Mouse (Mus musculus) neural tube, embryonic 10.5 days (tissue): ENCODE results near the gene Kl.
A peak's percentile ranks its signal among the peaks of the same experiment; 100 is the strongest.

ENCODE experiments used
- DNase-seq: peaks from one replicate; pipeline ENCODE4 v3.0.0-alpha.2; 2017; ENCODE audit warnings: low spot score; ENCODE audit errors: extremely low spot score

The Kl gene

DNA sequence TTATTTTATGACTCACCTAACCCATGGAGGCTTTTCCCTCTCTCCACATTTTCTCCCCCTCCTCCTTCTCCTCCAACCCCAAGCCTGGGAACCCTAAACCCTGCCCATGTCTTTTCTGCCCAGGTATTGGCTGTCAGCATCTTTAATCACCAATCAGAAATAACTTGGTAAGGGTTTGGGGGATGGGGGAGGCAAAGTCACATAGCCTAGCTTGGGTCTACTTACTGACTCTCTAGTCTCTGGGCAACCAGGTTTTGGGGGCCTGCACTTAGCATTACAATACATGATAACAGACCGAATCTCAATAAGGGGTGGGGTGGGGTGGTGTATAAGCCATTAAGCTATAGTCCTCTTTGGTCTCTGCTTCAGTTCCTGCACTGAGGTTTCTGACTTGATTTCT, 10.3 kb downstream of the Kl start:
- DNase-seq: no peak

DNA sequence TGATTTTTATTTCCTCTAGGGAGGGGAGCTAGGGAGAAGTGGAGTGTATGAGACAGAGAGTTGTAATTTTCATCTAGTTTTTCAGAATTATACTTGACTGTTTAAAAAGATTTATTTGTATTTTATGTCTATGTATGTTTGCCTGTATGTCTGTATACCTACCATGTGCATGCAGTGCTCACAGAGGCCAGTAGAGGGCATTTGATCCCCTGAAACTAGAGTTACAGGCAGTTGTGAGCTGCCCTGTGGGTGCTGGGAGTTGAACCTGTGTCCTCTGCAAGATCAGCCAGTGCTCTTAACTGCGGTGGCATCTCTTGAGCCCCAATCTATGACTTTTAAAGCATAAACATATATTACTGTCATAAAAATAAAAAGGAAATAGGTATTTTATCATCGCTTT, 15.5 kb downstream of the Kl start:
- DNase-seq: no peak

- DNase-seq: no peak
Measured at GRCm38 (mm10) chr5:150970551-150970950, 18.1 kb downstream of the Kl start.

DNA sequence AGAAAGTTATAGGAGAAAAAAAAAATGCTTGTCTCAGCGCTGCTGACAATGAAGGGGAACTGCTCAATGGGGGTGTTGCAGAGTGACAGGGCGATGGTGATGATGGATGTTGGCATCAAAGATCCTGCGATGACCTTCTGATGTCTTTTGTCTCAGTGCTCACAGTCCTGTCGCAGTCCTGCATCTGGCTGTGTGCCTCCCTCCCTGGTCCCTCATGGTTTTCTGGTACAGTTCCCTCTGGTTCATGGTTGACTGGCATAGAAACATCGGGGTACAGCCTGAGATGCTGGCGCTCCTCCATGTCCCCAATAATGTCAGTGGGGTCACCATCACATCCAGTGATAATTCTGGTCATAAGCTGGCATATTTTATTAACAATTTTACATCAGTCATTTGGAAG, 18.7 kb downstream of the Kl start:
- no peak for DNase-seq

- DNase-seq: no peak
Measured at GRCm38 (mm10) chr5:150974226-150974625, 21.8 kb downstream of the Kl start.

DNA sequence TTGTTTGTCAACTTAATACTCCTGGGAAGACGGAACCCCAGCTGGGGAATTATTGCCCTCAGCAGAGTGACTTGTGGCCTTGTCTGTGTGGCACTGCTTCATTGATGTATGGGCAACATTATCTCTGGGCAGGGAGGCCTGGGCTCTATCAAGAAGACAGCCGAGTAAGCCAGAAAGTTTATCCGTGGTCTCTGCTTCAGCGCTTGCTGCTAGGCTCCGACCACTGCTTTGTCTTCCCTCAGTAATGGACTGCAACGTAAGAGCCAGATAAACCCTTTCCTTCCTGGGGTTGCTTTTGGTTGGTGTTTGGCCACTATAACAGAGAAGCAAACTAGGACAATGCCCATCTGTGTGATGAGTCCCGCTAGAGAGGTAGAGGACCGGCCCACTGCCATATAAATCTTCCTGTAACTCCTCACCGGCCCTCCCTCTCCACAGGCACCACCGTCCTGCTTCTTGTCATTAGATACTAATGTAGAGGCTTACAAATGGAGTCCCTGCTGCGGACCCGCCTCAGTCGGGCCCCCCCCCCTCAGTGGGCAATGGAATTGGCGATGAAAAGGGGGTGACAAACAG, 25.1 kb downstream of the Kl start:
- DNase-seq: no peak

- DNase-seq: no peak
Measured at GRCm38 (mm10) chr5:150979341-150980136, 27.1 kb downstream of the Kl start.

DNA sequence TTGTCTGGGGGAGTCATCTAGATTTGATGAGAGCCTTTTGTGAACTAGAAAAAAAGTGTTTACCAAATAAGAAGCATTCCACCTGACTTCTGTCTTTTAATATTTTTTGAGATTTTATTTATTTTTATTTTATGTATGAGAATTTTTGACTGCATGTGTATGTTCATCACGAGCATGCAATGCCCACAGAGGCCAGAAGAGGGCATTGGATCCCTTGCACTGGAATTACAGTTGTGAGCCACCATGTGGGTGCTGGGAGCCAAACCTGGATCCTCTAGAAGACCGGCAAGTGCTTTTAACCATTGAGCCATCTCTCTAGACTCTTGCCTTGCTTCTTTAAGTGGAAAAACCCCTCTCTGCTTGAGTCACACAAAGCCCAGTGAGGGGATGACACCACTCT, 29.7 kb downstream of the Kl start:
- DNase-seq: no peak

GRCm38 (mm10) chr5:150994096-150994495, 41.7 kb downstream of the Kl start:
- no peak for DNase-seq

DNA sequence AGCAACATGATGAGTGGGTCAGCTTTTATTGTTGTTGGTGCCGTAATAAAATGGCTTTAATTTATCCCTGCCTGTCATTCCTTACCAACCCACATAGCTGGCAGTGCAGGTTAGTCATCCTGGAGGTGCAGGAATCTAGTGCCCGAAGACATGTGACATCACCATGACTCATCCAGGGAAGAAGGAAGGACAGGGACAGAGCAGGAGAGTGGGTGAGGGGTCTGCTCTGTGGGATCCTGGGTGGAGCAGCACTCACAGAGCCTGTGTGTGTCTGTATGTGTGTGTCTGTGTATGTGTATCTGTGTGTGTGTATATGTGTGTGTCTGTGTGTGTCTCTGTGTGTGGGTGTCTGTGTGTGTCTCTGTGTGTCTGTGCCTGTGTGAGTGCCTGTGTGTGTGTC, 44.2 kb downstream of the Kl start:
- DNase-seq: no peak

GRCm38 (mm10) chr5:151001111-151001510, 48.7 kb downstream of the Kl start:
- DNase-seq: no peak

- no peak for DNase-seq
Measured at GRCm38 (mm10) chr5:151002051-151002450, 49.6 kb downstream of the Kl start.

DNA sequence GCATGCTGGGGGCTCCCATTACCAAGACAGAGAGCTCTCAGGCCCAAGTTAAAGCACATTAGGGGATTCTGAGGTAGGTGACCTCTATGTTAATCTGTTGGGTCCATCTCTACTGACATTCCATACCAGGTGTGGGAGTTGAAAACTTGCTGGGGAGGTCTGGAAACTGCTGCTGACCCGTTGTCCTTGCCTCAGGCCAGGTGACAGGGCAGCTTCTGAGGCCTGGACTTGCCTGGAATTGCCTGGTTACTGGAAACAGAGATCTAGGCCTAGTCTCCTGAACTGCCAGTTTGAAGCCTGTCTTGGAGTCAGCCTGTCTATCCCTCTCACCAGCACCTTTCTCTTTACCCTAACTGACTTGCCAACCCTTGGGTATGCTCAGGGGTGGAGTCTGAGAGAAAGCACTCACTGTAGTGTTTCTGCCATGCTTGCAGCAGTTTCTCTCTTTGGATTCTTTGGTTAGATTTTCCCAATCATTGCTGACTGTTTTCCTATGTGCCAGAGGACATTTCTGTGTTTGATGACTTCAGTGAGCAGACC, 51.9 kb downstream of the Kl start:
- DNase-seq: no peak

- DNase-seq: no peak
Measured at GRCm38 (mm10) chr5:151018450-151018849, 66.0 kb downstream of the Kl start.

DNA sequence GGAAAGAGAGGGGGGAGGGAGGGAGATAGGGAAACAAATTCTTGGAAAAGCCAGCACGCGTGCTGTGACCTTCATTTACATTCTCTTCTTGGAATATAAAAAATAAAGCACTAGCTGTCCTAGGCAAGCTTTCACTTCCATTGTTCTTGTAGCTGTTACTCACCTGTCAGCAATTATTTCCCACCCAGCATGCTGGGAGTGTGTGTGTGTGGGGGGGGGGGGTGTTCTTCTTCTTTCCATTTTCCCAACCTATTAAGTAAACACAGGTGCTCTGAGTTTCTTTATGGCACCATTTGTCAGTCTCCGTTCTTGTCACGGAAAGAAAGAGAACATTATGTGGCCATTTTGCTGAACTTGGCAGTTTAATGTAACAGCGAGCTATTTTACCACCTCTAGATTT, 66.6 kb downstream of the Kl start:
- DNase-seq: no peak

DNA sequence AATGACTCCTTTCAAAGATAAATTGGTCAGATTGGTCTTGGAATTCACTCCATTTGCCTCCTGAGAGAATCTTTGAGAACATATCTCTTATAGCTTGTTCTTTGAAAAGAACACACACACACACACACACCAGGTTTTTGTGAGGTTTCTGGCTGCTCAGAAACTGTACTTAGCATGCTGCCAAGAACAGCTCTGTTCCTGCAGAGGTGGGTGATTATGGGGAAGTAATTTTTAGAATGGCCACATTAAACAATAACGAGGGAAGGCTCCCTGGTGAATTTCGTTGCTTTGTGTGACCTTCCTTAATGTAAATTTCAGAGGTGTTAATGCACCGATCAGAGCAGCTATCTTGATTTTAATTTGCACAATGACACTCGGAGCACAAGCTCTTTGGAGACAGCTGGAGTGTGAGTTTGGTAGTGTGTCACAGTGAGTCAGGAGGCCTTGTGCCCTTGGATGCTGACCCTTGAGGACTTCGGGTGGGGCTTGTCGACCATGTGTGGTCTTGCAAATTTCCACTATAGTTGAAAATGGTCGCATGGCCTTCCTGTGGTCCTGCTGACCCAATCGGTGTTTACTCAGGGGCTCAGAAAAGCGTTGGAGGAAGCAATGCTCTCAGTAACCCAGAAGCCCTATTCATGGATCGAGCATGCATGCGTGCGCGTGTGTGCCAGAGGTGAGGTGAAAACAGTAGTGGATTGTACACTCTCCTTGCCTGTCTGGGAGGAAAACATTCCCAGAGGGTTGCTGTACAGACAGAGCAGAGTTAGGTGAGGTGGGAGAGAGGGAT, 67.8 kb downstream of the Kl start:
- DNase-seq: no peak

DNA sequence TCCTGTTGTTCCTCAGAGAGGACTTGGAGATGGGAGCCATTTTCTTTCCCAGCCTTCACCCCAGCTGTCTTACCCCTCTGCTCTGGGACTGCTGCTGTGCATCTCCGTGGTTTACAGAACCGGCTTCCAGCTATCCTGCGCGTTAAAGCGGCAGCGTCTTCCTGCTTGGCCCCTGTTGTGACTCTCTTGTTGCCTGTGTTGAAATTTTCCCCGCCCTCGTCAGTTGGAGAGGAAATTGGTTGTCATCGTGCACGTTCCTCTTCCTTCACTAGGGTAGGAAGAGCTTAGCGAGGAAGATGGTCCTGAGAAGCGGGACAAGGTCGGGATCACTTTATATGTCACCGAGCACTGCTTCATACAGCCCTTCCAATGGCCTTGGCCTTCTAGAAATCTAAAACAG, 68.4 kb downstream of the Kl start:
- DNase-seq: no peak

- no peak for DNase-seq
Measured at GRCm38 (mm10) chr5:151022026-151022425, 69.6 kb downstream of the Kl start.

GRCm38 (mm10) chr5:151022939-151023338, 70.5 kb downstream of the Kl start:
- no peak for DNase-seq

DNA sequence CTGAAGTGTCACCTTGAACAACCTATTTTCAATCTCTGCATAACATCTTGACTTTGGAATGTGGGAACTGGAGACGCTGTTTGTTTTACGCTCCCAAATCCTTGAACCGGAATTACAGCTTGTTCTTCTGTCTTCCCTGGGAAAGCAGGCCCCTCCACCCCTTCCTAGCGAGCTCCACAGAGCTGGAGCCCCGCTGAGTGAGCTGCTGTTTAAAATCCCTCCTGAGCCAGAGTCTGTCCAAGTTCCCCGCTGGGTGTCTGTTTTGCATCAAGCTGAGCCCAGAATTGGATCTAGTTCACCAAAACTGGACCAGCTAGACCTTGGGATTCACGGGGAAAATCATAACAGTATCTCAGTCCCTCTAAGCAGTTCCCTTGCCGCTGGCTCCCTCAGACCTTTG, 71.1 kb downstream of the Kl start:
- peak; percentile 46 for DNase-seq

DNA sequence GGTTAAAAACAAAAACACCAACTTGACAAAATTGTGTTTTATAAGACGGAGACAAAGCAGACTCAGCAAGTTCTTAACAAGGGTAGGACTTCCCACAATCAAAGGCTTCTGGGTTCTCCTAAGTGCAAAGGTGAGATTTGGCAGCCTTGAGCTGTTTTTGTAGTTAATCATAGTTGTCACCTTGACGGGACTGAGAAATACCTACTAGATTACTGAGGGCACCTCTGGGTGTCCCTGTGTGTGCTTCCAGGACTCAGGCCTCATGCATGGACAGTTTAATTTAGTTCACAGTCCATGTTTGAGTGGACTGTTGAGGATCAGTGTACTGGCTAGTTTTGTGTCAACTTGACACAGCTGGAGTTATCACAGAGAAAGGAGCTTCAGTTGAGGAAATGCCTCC, 72.1 kb downstream of the Kl start:
- no peak for DNase-seq

GRCm38 (mm10) chr5:151026069-151026468, 73.7 kb downstream of the Kl start:
- DNase-seq: no peak
